Mouse (Mus musculus) midbrain, postnatal 0 days (tissue): Measurements from ENCODE around the gene Cdkn1a. TPM values are rescaled to one million over a fixed set of nuclear protein-coding genes. Genes with fewer than 3 reads are reported as not detected.
A peak's percentile ranks its signal among the peaks of the same experiment; 100 is the strongest.

Source experiments
- ATAC-seq: fragments of 200-750 bp; cut with Nextera tagmentation; 2 replicates; pipeline ENCODE4 v1.8.0; 2017; ENCODE audit warnings: moderate number of reproducible peaks, mild to moderate bottlenecking, moderate TSS enrichment, moderate library complexity; ENCODE audit not compliant: low FRiP score
- DNase-seq: peaks from one replicate; pipeline ENCODE4 v3.0.0-alpha.2; 2015; ENCODE audit warnings: low spot score
- H3K27ac ChIP-seq: fragments of 300-500 bp; sonication (generic); 2 replicates; pipeline ENCODE4 v1.5.1; 2014; ENCODE audit warnings: low read depth, mild to moderate bottlenecking, low read length, mixed read lengths
- H3K27me3 ChIP-seq: fragments of 300-500 bp; sonication (generic); 2 replicates; pipeline ENCODE4 v1.6.1; 2014; ENCODE audit warnings: low read length, control low read depth, mixed read lengths; ENCODE audit not compliant: insufficient read depth
- H3K36me3 ChIP-seq: fragments of 300-500 bp; sonication (generic); 2 replicates; pipeline ENCODE4 v1.6.1; 2014; ENCODE audit warnings: low read length, control low read depth, mixed read lengths; ENCODE audit not compliant: insufficient read depth
- H3K4me1 ChIP-seq: fragments of 300-500 bp; sonication (generic); 2 replicates; pipeline ENCODE4 v1.6.1; 2014; ENCODE audit warnings: mild to moderate bottlenecking, control low read depth, antibody characterized with exemption, low read length, mixed read lengths; ENCODE audit not compliant: insufficient read depth
- H3K4me2 ChIP-seq: fragments of 300-500 bp; sonication (generic); 2 replicates; pipeline ENCODE4 v1.6.1; 2014; ENCODE audit warnings: low read depth, mild to moderate bottlenecking, low read length, mixed read lengths; ENCODE audit not compliant: poor library complexity, severe bottlenecking
- H3K4me3 ChIP-seq: fragments of 300-500 bp; sonication (generic); 2 replicates; pipeline ENCODE4 v1.5.1; 2014; ENCODE audit warnings: low read depth, mild to moderate bottlenecking, low read length, moderate library complexity
- H3K9ac ChIP-seq: fragments of 300-500 bp; sonication (generic); replicated peaks from 2 replicates; pipeline ENCODE4 v1.6.1; 2014; ENCODE audit warnings: mild to moderate bottlenecking, low read length, moderate library complexity, mixed read lengths; ENCODE audit not compliant: poor library complexity, severe bottlenecking
- H3K9me3 ChIP-seq: fragments of 300-500 bp; sonication (generic); 2 replicates; pipeline ENCODE4 v1.6.1; 2016; ENCODE audit warnings: low read length, control low read depth
- CTCF ChIP-seq: IDR thresholded peaks from 2 replicates; pipeline ENCODE4 v1.5.1; 2016; ENCODE audit warnings: antibody characterized with exemption, mild to moderate bottlenecking
- WGBS: fragments of 180-500 bp; shearing (Covaris S2); extraction: QIAGEN DNeasy Blood & Tissue Kit; methylation state at CpG from one replicate; pipeline ENCODE4 v1.1.7; 2014; 5-methylcytosine and 5-hydroxymethylcytosine counted together
- polyA plus RNA-seq: library from polyadenylated mRNA; unstranded; fragments of >200 nt; fragmentation: Nextera tagmentation; extraction: Ambion mirVana; gene quantifications from 2 replicates; pipeline ENCODE4 v1.2.1, GENCODE M21; 2015
- total RNA-seq: library from RNA; depleted of rRNA; stranded (reverse); fragments of >200 nt; gene quantifications from 2 replicates; pipeline ENCODE4 v1.2.3, GENCODE M21; 2014

Cdkn1a gene
- total and polyA plus RNA-seq, 2 experiments from 2014 or later, result 57.7 to 220 TPM

- Histone ChIP-seq H3K27me3 (peaks cover 6% of the 10 kb centered on the region; the same call in 1 of the 2 replicates), H3K4me1 (peaks cover 5% of the 10 kb centered on the region; the same call in 1 of the 2 replicates), H3K4me3 (no peak overlapping the region), H3K9me3 (no peaks in the 10 kb centered on the region), H3K27ac (0 out of 2 replicates have a peak overlapping the region, but pooled peaks have one; percentile 32), H3K36me3 (no peaks in the 10 kb centered on the region), H3K9ac (no peak overlapping the region), H3K4me2 (no peak overlapping the region; the same call in 1 of the 2 replicates)
- ATAC-seq (no peak), DNase-seq (no peak)
- 6% methylated on average over 23 of the region's 23 CpGs for WGBS
- TF ChIP-seq CTCF, result no peak
Observed at GRCm38 (mm10) chr17:29080758-29081617, 9.8 kb upstream of the Cdkn1a start.

- Histone ChIP-seq H3K9me3 (no peaks in the 10 kb centered on the region), H3K4me2 (peak overlapping the region; percentile 34), H3K4me1 (peaks cover 5% of the 10 kb centered on the region; the same call in 1 of the 2 replicates), H3K27me3 (peaks cover 6% of the 10 kb centered on the region; the same call in 1 of the 2 replicates), H3K36me3 (no peaks in the 10 kb centered on the region), H3K27ac (peak overlapping the region; percentile 32; the same call in 1 of the 2 replicates), H3K9ac (no peak overlapping the region), H3K4me3 (no peak overlapping the region)
- no peak for ATAC-seq
- TF ChIP-seq CTCF, result no peak
- DNase-seq, result peak; percentile 10
- 8% methylated on average over 21 of the region's 21 CpGs for WGBS
Observed at GRCm38 (mm10) chr17:29081618-29082381, 9.0 kb upstream of the Cdkn1a start.

- DNase-seq (no peak), ATAC-seq (no peak)
- Histone ChIP-seq H3K9ac (no peak overlapping the region), H3K27ac (no peak overlapping the region), H3K27me3 (peaks cover 6% of the 10 kb centered on the region; the same call in 1 of the 2 replicates), H3K4me2 (no peak overlapping the region), H3K4me1 (peaks cover 5% of the 10 kb centered on the region; the same call in 1 of the 2 replicates), H3K9me3 (no peaks in the 10 kb centered on the region), H3K36me3 (no peaks in the 10 kb centered on the region), H3K4me3 (no peak overlapping the region)
- WGBS, result 88% methylated on average over 8 of the region's 8 CpGs
- TF ChIP-seq CTCF, result no peak
Observed at GRCm38 (mm10) chr17:29083586-29083985, 7.2 kb upstream of the Cdkn1a start.

GRCm38 (mm10) chr17:29084656-29085055 is 6.1 kb upstream of the Cdkn1a start:
- ATAC-seq (no peak), DNase-seq (no peak)
- Histone ChIP-seq H3K9me3 (no peaks in the 10 kb centered on the region), H3K4me1 (peaks cover 5% of the 10 kb centered on the region; the same call in 1 of the 2 replicates), H3K27ac (no peak overlapping the region), H3K36me3 (no peaks in the 10 kb centered on the region), H3K4me3 (no peak overlapping the region), H3K4me2 (no peak overlapping the region), H3K27me3 (0 out of 2 replicates have a peak, but pooled peaks cover 3% of the 10 kb centered on the region), H3K9ac (no peak overlapping the region)
- no peak for TF ChIP-seq CTCF
- 91% methylated on average over 7 of the region's 7 CpGs for WGBS

GRCm38 (mm10) chr17:29085266-29085665 is 5.5 kb upstream of the Cdkn1a start:
- peaks cover 5% of the 10 kb centered on the region; the same call in 1 of the 2 replicates for H3K4me1 ChIP-seq
- no peak overlapping the region for H3K9ac ChIP-seq
- no peak for ATAC-seq
- no peak for TF ChIP-seq CTCF
- H3K27me3 ChIP-seq, result 0 out of 2 replicates have a peak, but pooled peaks cover 3% of the 10 kb centered on the region
- no peaks in the 10 kb centered on the region for H3K9me3 ChIP-seq
- H3K36me3 ChIP-seq, result no peaks in the 10 kb centered on the region
- no peak overlapping the region for H3K27ac ChIP-seq
- no peak for DNase-seq
- H3K4me3 ChIP-seq, result no peak overlapping the region
- no peak overlapping the region for H3K4me2 ChIP-seq
- 75% methylated on average over 10 of the region's 10 CpGs for WGBS
